Mouse (Mus musculus) left cerebral cortex, postnatal 36 days (tissue): ENCODE measurements at regions not wholly inside any gene's neighbourhood (a gene's known extent, or its start where the extent isn't known, plus 50 kb on each side); places are given as distances from the start of the nearest gene placed in this dataset.

ENCODE experiments used
- DNase-seq, 2 experiments: peaks; one replicate each; pipeline ENCODE4 v3.0.0; 2021 to 2022; ENCODE audit warnings: low spot score in 2 of 2, mixed read lengths in 1 of 2
- intact Hi-C: fragments of 180-260 bp; cut with DNase I; formaldehyde crosslinking; loops from one replicate; pipeline ENCODE4 v1.15.1; 2025

DNA sequence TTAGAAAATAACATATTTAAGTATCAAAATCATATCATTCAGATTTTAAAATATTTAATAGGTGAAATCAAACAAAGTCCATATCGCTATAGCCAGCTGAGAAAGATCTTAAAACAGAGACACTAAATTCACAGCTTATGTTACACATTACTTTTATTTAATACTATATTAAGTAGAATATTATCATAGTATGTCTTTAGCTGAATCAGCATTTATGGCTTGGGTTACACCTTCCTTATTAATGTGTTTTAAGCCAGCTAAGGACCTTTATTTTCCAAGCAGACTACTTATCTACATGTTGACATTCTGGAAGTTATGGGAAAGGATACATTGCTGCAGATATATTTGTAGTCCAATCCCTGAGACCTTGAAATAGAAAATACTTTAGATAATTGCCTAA is 684.9 kb upstream of the Adgrl4 start:
- DNase-seq, result no peak
- intact Hi-C loops, result no loop called here

GRCm38 (mm10) chr3:150759854-150760253 is 677.8 kb upstream of the Adgrl4 start:
- intact Hi-C loops, result no loop called here
- no peak for DNase-seq

GRCm38 (mm10) chr3:150784576-150784975 is 653.1 kb upstream of the Adgrl4 start:
- DNase-seq, result no peak
- intact Hi-C loops, result no loop called here

GRCm38 (mm10) chr3:150817807-150818206 is 619.9 kb upstream of the Adgrl4 start:
- intact Hi-C loops, result no loop called here
- DNase-seq, result no peak

DNA sequence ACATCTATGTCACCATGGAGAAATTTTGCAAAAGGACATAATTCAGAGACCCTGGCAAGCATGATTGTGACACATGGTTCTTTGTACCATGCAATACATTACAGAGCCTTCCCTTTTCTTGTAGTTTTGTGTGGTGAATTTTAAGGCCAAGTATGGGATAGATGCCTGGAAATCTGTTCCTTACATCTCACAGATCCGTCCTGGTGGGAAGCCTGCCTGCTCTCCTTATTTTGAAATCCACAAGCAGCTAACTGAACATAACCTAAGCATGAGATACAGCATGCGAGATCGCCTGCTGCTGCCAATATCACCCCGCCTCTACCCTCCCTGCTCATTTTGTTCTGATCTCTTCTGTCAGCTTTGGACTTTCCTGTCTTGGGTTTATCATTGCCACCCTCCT is 618.3 kb upstream of the Adgrl4 start:
- intact Hi-C loops, result no loop called here
- peak in 1 of 2 experiments; percentile 7 for DNase-seq

DNA sequence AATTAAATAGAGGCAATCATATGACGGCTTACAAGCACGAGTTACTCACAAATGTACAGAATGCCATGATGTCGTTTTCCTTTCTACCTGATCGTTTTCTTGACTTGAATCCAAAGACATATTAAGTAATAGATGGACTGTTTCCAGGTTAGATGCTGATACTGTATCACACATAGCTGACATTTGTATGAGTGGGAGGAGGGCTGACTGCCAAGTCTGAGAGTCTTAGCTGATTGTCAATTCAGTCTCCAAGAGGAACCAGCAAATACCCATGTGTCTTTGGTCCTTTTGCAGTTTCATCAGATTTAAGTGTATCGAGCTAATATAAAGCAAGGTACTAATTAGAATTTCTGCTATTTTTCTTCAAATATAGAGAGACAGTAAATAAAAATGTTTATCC is 617.6 kb upstream of the Adgrl4 start:
- DNase-seq, result peak in 1 of 2 experiments; percentile 8
- intact Hi-C loops, result no loop called here

GRCm38 (mm10) chr3:150846029-150846428 is 591.7 kb upstream of the Adgrl4 start:
- DNase-seq, result no peak
- intact Hi-C loops, result no loop called here

DNA sequence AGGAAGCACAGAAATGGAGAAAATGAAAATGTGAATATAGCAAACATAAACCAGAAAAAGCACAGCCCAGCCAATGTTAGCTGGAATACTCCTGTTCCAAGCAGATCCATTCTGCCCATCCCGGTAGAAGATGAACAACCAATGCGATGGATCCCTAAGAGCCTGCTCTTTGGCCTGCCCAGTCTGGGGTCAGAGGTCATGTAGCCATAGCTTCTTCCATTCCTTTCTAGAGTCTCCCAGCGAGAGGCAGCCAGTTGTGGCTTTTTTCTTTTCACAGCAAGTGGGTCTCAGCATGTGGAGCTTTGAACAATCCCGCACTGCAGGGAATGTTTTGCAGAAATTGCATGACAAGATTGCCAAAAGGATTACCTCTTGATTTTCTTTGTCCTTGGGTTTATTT is 585.6 kb upstream of the Adgrl4 start:
- no peak for DNase-seq
- intact Hi-C loops, result no loop called here

DNA sequence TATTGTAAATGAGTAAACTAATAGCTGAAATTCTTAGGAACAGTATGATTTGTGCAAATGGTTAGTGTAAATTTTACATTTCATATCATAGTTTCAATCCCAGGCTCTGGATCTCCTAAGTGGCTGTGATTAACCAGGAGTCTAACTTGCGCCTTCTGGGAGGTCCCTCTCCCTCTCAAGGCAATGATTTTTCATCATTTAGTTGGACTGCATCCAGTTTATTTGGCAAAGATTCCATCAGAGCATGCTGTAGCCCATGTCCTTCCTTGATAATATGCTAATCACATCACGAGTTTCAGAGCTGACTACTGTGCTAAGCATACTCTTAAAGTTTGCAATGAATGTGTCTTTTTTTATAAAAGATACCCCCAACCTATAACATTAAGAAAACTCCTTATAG is 541.0 kb upstream of the Adgrl4 start:
- DNase-seq, result no peak
- intact Hi-C loops, result no loop called here

- DNase-seq, result no peak
- intact Hi-C loops, result no loop called here
Measured at GRCm38 (mm10) chr3:150910091-150910490, 527.6 kb upstream of the Adgrl4 start.

DNA sequence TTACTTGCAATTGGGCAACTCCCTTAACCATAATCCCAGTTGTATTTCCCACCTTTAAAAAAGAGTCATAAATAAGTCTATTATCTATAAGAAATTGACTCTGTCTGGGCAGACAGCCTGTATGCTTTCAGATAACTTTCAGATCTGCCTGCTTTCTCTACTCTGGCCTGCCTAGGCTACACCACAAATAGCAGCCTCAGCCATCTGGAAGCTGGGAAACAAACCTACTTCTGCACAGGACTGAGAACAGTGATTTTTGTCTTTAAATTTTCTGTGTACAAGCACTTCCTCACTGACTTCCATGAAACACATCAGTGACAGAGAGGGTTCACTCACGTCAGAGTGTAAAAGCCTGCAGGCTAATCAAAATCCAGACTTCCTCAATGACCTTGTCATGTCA is 482.8 kb upstream of the Adgrl4 start:
- DNase-seq, result peak; percentile 4 to 5
- intact Hi-C loops, result no loop called here

GRCm38 (mm10) chr3:150999652-151000051 is 438.0 kb upstream of the Adgrl4 start:
- intact Hi-C loops, result loop anchor here (5.0 to 10.0 kb wide), 3 partner anchors 215 to 612 kb away; no protein-coding TSS in a partner anchor

DNA sequence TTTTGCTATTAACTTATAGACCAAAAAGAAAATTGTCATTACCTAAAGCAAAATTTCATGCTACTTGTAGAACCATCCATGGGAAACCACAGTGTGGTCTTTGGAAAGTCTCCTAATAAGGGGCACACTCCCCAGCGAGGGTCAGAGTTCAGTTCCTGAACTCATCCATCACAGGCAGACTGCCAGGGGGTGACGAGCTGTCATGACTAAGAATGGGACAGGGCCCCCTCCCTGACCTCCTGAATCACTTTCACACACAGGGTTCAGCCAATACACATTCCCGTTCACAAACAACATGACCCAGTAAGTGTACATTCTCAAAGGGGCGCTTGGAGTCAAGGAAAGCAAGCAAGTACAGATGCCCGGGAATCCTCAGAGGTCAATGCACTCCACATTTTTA is 437.5 kb upstream of the Adgrl4 start:
- intact Hi-C loops, result loop anchor here (5.0 to 10.0 kb wide), 3 partner anchors 215 to 613 kb away; no protein-coding TSS in a partner anchor
- no peak for DNase-seq

More at GRCm38 (mm10) chr3:150999652-151000051, 438.0 kb upstream of the Adgrl4 start:
- DNase-seq, result no peak

DNA sequence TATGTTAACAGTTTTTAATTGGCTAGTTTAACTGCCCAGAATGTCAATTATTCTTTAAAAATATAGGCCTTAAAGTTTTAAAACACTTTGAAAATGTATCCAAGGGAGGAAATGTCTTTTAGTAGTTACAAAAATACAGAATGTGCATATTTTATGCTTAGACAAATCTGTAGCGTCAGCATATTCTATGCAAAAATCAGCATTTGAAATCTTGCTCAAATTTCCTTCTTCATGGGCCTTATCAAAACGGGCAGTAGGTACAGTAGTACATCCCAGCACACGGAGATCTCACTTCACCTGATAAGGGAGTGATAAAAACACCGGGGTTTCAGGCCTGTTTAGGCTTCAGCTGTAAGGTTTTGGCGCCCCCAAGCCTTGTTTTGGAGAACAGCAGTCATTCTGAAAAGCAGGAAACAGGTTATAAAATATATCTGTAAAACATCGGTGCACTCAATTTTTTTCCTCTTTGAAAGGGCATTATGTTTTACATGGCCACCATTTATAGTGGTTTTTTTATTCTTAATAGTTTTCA is 435.7 kb upstream of the Adgrl4 start:
- DNase-seq, result peak; percentile 45 to 46
- intact Hi-C loops, result loop anchor here (5.0 to 10.0 kb wide), 3 partner anchors 213 to 615 kb away; no protein-coding TSS in a partner anchor

GRCm38 (mm10) chr3:151003524-151003923 is 434.2 kb upstream of the Adgrl4 start:
- DNase-seq, result peak; percentile 4
- intact Hi-C loops, result loop anchor here (5.0 to 10.0 kb wide), 3 partner anchors 211 to 616 kb away; no protein-coding TSS in a partner anchor

GRCm38 (mm10) chr3:151003990-151004389 is 433.7 kb upstream of the Adgrl4 start:
- no peak for DNase-seq
- intact Hi-C loops, result loop anchor here (5.0 to 10.0 kb wide), 3 partner anchors 211 to 617 kb away; no protein-coding TSS in a partner anchor

DNA sequence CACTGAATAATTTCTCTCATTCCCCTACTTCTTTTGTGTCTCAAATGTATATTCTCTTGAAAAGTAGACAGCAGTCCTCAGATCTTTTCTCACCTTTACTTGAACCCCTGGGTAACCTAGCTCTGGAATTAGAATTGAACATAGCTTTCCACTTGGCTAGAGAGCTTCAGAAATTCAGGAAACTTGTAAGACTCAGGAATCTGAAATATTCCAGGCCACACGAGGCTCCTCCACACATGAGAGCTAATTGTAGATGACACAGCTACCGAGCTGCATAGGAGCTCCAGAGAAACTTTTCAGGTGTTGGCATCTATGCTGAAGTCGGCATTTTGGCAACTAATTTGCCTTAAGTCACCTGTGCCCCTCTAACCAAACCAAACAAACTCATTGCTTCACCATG is 417.7 kb upstream of the Adgrl4 start:
- no peak for DNase-seq
- intact Hi-C loops, result no loop called here

GRCm38 (mm10) chr3:151057491-151057890 is 380.2 kb upstream of the Adgrl4 start:
- intact Hi-C loops, result no loop called here
- no peak for DNase-seq

GRCm38 (mm10) chr3:151072322-151072721 is 365.4 kb upstream of the Adgrl4 start:
- DNase-seq, result no peak
- intact Hi-C loops, result no loop called here

DNA sequence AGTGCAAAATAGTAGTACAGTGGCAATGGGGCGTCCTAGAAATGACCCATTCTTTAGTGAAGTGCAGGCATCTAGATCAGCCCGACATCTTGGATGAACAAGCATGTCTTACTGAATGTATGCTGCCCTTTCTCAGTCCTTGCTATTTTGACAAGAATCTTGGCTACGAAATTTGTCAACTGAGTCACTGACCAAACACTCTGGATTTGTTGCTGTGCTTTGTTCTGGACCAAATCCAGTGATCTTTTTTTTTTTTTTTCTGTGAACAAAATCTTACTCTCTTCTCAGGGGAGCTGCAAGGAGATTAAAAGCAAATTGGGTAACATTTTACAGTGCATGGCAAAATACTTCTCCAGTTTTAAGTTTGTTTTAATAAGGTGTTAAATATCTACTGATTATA is 320.9 kb upstream of the Adgrl4 start:
- intact Hi-C loops, result no loop called here
- no peak for DNase-seq

- intact Hi-C loops, result no loop called here
- DNase-seq, result no peak
Measured at GRCm38 (mm10) chr3:151117583-151118041, 320.1 kb upstream of the Adgrl4 start.

- no peak for DNase-seq
- intact Hi-C loops, result no loop called here
Measured at GRCm38 (mm10) chr3:151124131-151124530, 313.6 kb upstream of the Adgrl4 start.
